Mouse (Mus musculus) cerebellum, adult 11 months (tissue): ENCODE measurements around the gene Hectd3.

Experiments
- DNase-seq: peaks from one replicate; pipeline ENCODE4 v3.0.0; 2022

Gene Hectd3

GRCm38 (mm10) chr4:116995131-116995797, at the start of gene Hectd3:
Hectd3 (plus strand) TSS chr4:116995317.
- peak; percentile 52 for DNase-seq

- no peak for DNase-seq
Measured at GRCm38 (mm10) chr4:116951642-116952041, 43.5 kb upstream of the Hectd3 start.

- DNase-seq: no peak
Measured at GRCm38 (mm10) chr4:116954951-116955350, 40.2 kb upstream of the Hectd3 start.

GRCm38 (mm10) chr4:116976503-116976902, 18.6 kb upstream of the Hectd3 start:
- DNase-seq: no peak

GRCm38 (mm10) chr4:116985681-116986080, 9.4 kb upstream of the Hectd3 start:
- DNase-seq: no peak

GRCm38 (mm10) chr4:116986400-116987121, 8.6 kb upstream of the Hectd3 start:
- peak; percentile 73 for DNase-seq

- no peak for DNase-seq
Measured at GRCm38 (mm10) chr4:116987122-116987456, 8.0 kb upstream of the Hectd3 start.

- no peak for DNase-seq
Measured at GRCm38 (mm10) chr4:116989731-116990130, 5.4 kb upstream of the Hectd3 start.

- DNase-seq: peak; percentile 85
Measured at GRCm38 (mm10) chr4:116991366-116991765, 3.8 kb upstream of the Hectd3 start.

- DNase-seq: peak; percentile 95
Measured at GRCm38 (mm10) chr4:116993672-116994621, 1.2 kb upstream of the Hectd3 start, which contains the start of gene Urod. Urod (minus strand) TSS chr4:116994413.

GRCm38 (mm10) chr4:116995798-116996135, 650 bp downstream of the Hectd3 start:
- peak; percentile 57 for DNase-seq

- no peak for DNase-seq
Measured at GRCm38 (mm10) chr4:116999513-117000154, 4.5 kb downstream of the Hectd3 start.

GRCm38 (mm10) chr4:117001957-117002356, 6.8 kb downstream of the Hectd3 start:
- no peak for DNase-seq

- peak; percentile 44 for DNase-seq
Measured at GRCm38 (mm10) chr4:117002543-117003521, 7.7 kb downstream of the Hectd3 start.

- DNase-seq: no peak
Measured at GRCm38 (mm10) chr4:117004649-117005048, 9.5 kb downstream of the Hectd3 start.

GRCm38 (mm10) chr4:117005611-117006400, 10.7 kb downstream of the Hectd3 start:
- DNase-seq: no peak

GRCm38 (mm10) chr4:117007058-117007457, 11.9 kb downstream of the Hectd3 start:
- no peak for DNase-seq

- DNase-seq: no peak
Measured at GRCm38 (mm10) chr4:117010231-117010630, 15.1 kb downstream of the Hectd3 start.

- no peak for DNase-seq
Measured at GRCm38 (mm10) chr4:117013596-117013995, 18.5 kb downstream of the Hectd3 start.

- no peak for DNase-seq
Measured at GRCm38 (mm10) chr4:117014901-117015415, 19.8 kb downstream of the Hectd3 start.

GRCm38 (mm10) chr4:117017738-117018137, 22.6 kb downstream of the Hectd3 start:
- no peak for DNase-seq
